Mouse (Mus musculus) liver, embryonic 13.5 days (tissue): ENCODE data around the gene Ccnh. TPM values are rescaled to one million over a fixed set of nuclear protein-coding genes. Genes with fewer than 3 reads are reported as not detected.

Experiments
- ATAC-seq: fragments of 200-750 bp; cut with Nextera tagmentation; 2 replicates; pipeline ENCODE4 v1.8.0; 2017; ENCODE audit warnings: low read depth, mild to moderate bottlenecking, moderate number of reproducible peaks, moderate library complexity
- DNase-seq: peaks from one replicate; pipeline ENCODE4 v3.0.0; 2022
- H3K27ac ChIP-seq: fragments of 300-500 bp; sonication (generic); 2 replicates; pipeline ENCODE4 v1.5.1; 2015; ENCODE audit warnings: moderate library complexity, mild to moderate bottlenecking, inconsistent platforms
- H3K27me3 ChIP-seq: fragments of 300-500 bp; sonication (generic); 2 replicates; pipeline ENCODE4 v1.6.1; 2015; ENCODE audit warnings: mild to moderate bottlenecking, inconsistent platforms
- H3K36me3 ChIP-seq: fragments of 300-500 bp; sonication (generic); 2 replicates; pipeline ENCODE4 v1.6.1; 2015; ENCODE audit warnings: mild to moderate bottlenecking, inconsistent platforms
- H3K4me1 ChIP-seq: fragments of 300-500 bp; sonication (generic); replicated peaks from 2 replicates; pipeline ENCODE4 v1.6.1; 2015; ENCODE audit warnings: inconsistent platforms
- H3K4me2 ChIP-seq: fragments of 300-500 bp; sonication (generic); 2 replicates; pipeline ENCODE4 v1.6.1; 2015; ENCODE audit warnings: inconsistent platforms, mild to moderate bottlenecking, moderate library complexity
- H3K4me3 ChIP-seq: fragments of 300-500 bp; sonication (generic); replicated peaks from 2 replicates; pipeline ENCODE4 v1.5.1; 2015; ENCODE audit warnings: mild to moderate bottlenecking, inconsistent platforms
- H3K9ac ChIP-seq: fragments of 300-500 bp; sonication (generic); 2 replicates; pipeline ENCODE4 v1.6.1; 2015; ENCODE audit warnings: mild to moderate bottlenecking, inconsistent platforms
- H3K9me3 ChIP-seq: fragments of 300-500 bp; sonication (generic); replicated peaks from 2 replicates; pipeline ENCODE4 v1.6.1; 2016; ENCODE audit warnings: inconsistent platforms
- WGBS: fragments of 180-500 bp; shearing (Covaris S2); methylation state at CpG from one replicate; pipeline ENCODE4 v1.1.7; 2015; ENCODE audit not compliant: insufficient replicate concordance; 5-methylcytosine and 5-hydroxymethylcytosine counted together
- polyA plus RNA-seq: library from polyadenylated mRNA; unstranded; fragments of >200 nt; fragmentation: Nextera tagmentation; extraction: Ambion mirVana; gene quantifications from 2 replicates; pipeline ENCODE4 v1.2.1, GENCODE M21; 2015

The Ccnh gene
- polyA plus RNA-seq, 1 experiment from 2014 or later = 66.4 TPM

DNA sequence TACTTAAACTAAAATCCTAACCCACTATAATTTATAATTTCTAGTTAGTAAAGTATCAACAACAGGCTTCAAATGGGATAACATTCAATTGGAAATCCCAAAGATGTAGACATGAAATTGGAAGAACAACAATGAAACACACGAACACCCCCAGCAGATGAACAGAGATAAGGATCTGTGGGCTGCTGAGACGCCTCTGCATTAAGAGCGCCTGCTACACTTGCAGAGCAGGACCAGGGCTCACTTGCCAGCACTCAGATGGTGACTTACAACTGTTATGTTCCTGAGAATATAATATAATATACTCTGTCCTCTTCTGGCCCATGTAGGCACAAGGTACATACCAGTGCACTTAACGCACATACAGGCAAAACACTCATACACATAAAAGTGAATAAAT lies 29.4 kb downstream of the Ccnh start:
- peaks cover 29% of the 10 kb centered on the region for H3K36me3 ChIP-seq
- H3K27me3 ChIP-seq = no peaks in the 10 kb centered on the region
- H3K9ac ChIP-seq = no peak overlapping the region
- ATAC-seq (no peak), DNase-seq (no peak)
- peaks cover 6% of the 10 kb centered on the region for H3K4me1 ChIP-seq
- no peak overlapping the region for H3K4me3 ChIP-seq
- no peak overlapping the region for H3K4me2 ChIP-seq
- WGBS = 53% methylated on average over 4 of the region's 4 CpGs
- no peak overlapping the region for H3K27ac ChIP-seq
- H3K9me3 ChIP-seq = no peaks in the 10 kb centered on the region

- Histone ChIP-seq H3K4me1 (no peaks in the 10 kb centered on the region), H3K27me3 (no peaks in the 10 kb centered on the region), H3K9ac (no peak overlapping the region), H3K9me3 (no peaks in the 10 kb centered on the region), H3K36me3 (peaks cover 8% of the 10 kb centered on the region; the same call in 1 of the 2 replicates), H3K27ac (no peak overlapping the region), H3K4me3 (no peak overlapping the region), H3K4me2 (no peak overlapping the region)
- DNase-seq (no peak), ATAC-seq (no peak)
- WGBS = 70% methylated on average over 7 of the region's 7 CpGs
Measured at GRCm38 (mm10) chr13:85238760-85239159, 49.6 kb downstream of the Ccnh start.

Other genes with a start within 250 kb of the Ccnh start
- 11.5 and 14.9 TPM in 2 replicates for gene Rasa1, start 99.7 kb downstream of the Ccnh start, polyA plus RNA-seq